Mouse (Mus musculus) G1E (cell line): ENCODE data around the gene Rnf41. TPM values are rescaled to one million over a fixed set of nuclear protein-coding genes. Genes with fewer than 3 reads are reported as not detected.
A peak's percentile ranks its signal among the peaks of the same experiment; 100 is the strongest.

ENCODE experiments used
- ATAC-seq: 2 replicates; pipeline ENCODE4 v1.8.0; 2016; ENCODE audit warnings: mild to moderate bottlenecking; ENCODE audit not compliant: insufficient number of reproducible peaks, poor library complexity, low FRiP score, severe bottlenecking; ENCODE audit errors: extremely low read depth
- DNase-seq: peaks from one replicate; pipeline ENCODE4 v3.0.0; 2012; ENCODE audit warnings: low spot score
- H3K27me3 ChIP-seq: 2 replicates; pipeline ENCODE4 v1.6.1; 2012; ENCODE audit warnings: mild to moderate bottlenecking, low read length, inconsistent platforms; ENCODE audit not compliant: insufficient read depth
- H3K36me3 ChIP-seq: replicated peaks from 2 replicates; pipeline ENCODE3; 2012; ENCODE audit warnings: mild to moderate bottlenecking, inconsistent platforms
- H3K4me1 ChIP-seq: 2 replicates; pipeline ENCODE4 v1.6.1; 2012; ENCODE audit warnings: low read depth, low read length, inconsistent platforms, mixed read lengths; ENCODE audit not compliant: insufficient read depth
- H3K4me3 ChIP-seq: 2 replicates; pipeline ENCODE4 v1.5.1; 2012; ENCODE audit warnings: low read depth, mild to moderate bottlenecking, inconsistent platforms, low read length, moderate library complexity, mixed read lengths
- H3K9me3 ChIP-seq: replicated peaks from 2 replicates; pipeline ENCODE4 v1.6.1; 2012; ENCODE audit warnings: inconsistent platforms
- CTCF ChIP-seq: IDR thresholded peaks from 2 replicates; pipeline ENCODE4 v1.5.1; 2012; ENCODE audit warnings: low read depth, low read length, inconsistent platforms, mixed read lengths
- GATA1 ChIP-seq: IDR thresholded peaks from 2 replicates; pipeline ENCODE4 v1.6.1; 2012; ENCODE audit warnings: borderline replicate concordance, low read length, inconsistent platforms, mixed read lengths
- GATA2 ChIP-seq: IDR thresholded peaks from 2 replicates; pipeline ENCODE4 v1.6.1; 2012; ENCODE audit warnings: low read depth, low read length, inconsistent platforms, borderline replicate concordance
- POLR2AphosphoS5 ChIP-seq: IDR thresholded peaks from 2 replicates; pipeline ENCODE4 v1.6.1; 2012; ENCODE audit warnings: low read depth, low read length, inconsistent platforms; ENCODE audit not compliant: insufficient replicate concordance
- TAL1 ChIP-seq: conservative IDR thresholded peaks from 2 replicates; pipeline ENCODE4 v1.6.1; 2012; ENCODE audit warnings: low read depth, low read length, inconsistent platforms, mixed read lengths
- polyA plus RNA-seq: library from polyadenylated mRNA; stranded (reverse); fragments of >175 nt; gene quantifications from 2 replicates; pipeline ENCODE4 v1.2.3, GENCODE M21; 2012
- total RNA-seq, 2 experiments: library from RNA; stranded (forward) in 1 of 2; stranded (reverse) in 1 of 2; fragments of 200-1000 nt in 1 of 2; fragments of >200 nt in 1 of 2; fragmentation: Nextera tagmentation in 1 of 2; gene quantifications; 2 replicates each; pipeline ENCODE4 v1.2.3; 2014 to 2017

The Rnf41 gene
- total and polyA plus RNA-seq, 3 experiments: 14.6 to 21.7 (median 16.6) TPM

GRCm38 (mm10) chr10:128380565-128380964 is 30.9 kb upstream of the Rnf41 start:
- DNase-seq (no peak), ATAC-seq (no peak)
- Histone ChIP-seq H3K4me3 (no peak overlapping the region), H3K4me1 (peaks cover 47% of the 10 kb centered on the region), H3K27me3 (no peaks in the 10 kb centered on the region), H3K9me3 (no peaks in the 10 kb centered on the region), H3K36me3 (peaks cover 75% of the 10 kb centered on the region)
- no peak for TF ChIP-seq POLR2AphosphoS5
- no peak for TF ChIP-seq CTCF
- no peak for TF ChIP-seq GATA1
- no peak for TF ChIP-seq GATA2
- TF ChIP-seq TAL1: no peak

- H3K36me3 ChIP-seq: peaks cover 94% of the 10 kb centered on the region
- no peaks in the 10 kb centered on the region for H3K9me3 ChIP-seq
- H3K4me1 ChIP-seq: peaks cover 41% of the 10 kb centered on the region
- no peak overlapping the region for H3K4me3 ChIP-seq
- TF ChIP-seq GATA1: no peak
- TF ChIP-seq GATA2: no peak
- no peak for TF ChIP-seq CTCF
- TF ChIP-seq TAL1: no peak
- no peak for TF ChIP-seq POLR2AphosphoS5
- ATAC-seq: no peak
- H3K27me3 ChIP-seq: no peaks in the 10 kb centered on the region
- no peak for DNase-seq
Measured at GRCm38 (mm10) chr10:128382482-128382881, 29.0 kb upstream of the Rnf41 start.

GRCm38 (mm10) chr10:128385902-128386301 is 25.6 kb upstream of the Rnf41 start:
- Histone ChIP-seq H3K27me3 (no peaks in the 10 kb centered on the region), H3K4me3 (no peak overlapping the region), H3K36me3 (peaks cover 98% of the 10 kb centered on the region), H3K9me3 (no peaks in the 10 kb centered on the region), H3K4me1 (peaks cover 34% of the 10 kb centered on the region)
- ATAC-seq (no peak), DNase-seq (no peak)
- TF ChIP-seq GATA2 (no peak), CTCF (no peak), GATA1 (no peak), TAL1 (no peak), POLR2AphosphoS5 (no peak)

GRCm38 (mm10) chr10:128388941-128389340 is 22.5 kb upstream of the Rnf41 start:
- 0 out of 2 replicates have a peak overlapping the region, but pooled peaks have one; percentile 10 for H3K4me3 ChIP-seq
- DNase-seq (no peak), ATAC-seq (no peak)
- H3K36me3 ChIP-seq: peaks cover 100% of the 10 kb centered on the region
- H3K4me1 ChIP-seq: peaks cover 35% of the 10 kb centered on the region
- TF ChIP-seq GATA1 (no peak), POLR2AphosphoS5 (no peak), TAL1 (no peak), CTCF (no peak), GATA2 (no peak)
- H3K27me3 ChIP-seq: no peaks in the 10 kb centered on the region
- H3K9me3 ChIP-seq: no peaks in the 10 kb centered on the region

- no peaks in the 10 kb centered on the region for H3K27me3 ChIP-seq
- TF ChIP-seq CTCF: no peak
- TF ChIP-seq GATA2: no peak
- TF ChIP-seq POLR2AphosphoS5: no peak
- no peak for TF ChIP-seq TAL1
- TF ChIP-seq GATA1: no peak
- H3K4me1 ChIP-seq: peaks cover 36% of the 10 kb centered on the region
- H3K36me3 ChIP-seq: peaks cover 100% of the 10 kb centered on the region
- DNase-seq (no peak), ATAC-seq (no peak)
- H3K9me3 ChIP-seq: no peaks in the 10 kb centered on the region
- H3K4me3 ChIP-seq: no peak overlapping the region
Measured at GRCm38 (mm10) chr10:128389570-128389969, 21.9 kb upstream of the Rnf41 start.

- no peak for ATAC-seq
Measured at GRCm38 (mm10) chr10:128390366-128390765, 21.1 kb upstream of the Rnf41 start.

More at GRCm38 (mm10) chr10:128390366-128390765, 21.1 kb upstream of the Rnf41 start:
- H3K27me3 ChIP-seq: no peaks in the 10 kb centered on the region
- no peaks in the 10 kb centered on the region for H3K9me3 ChIP-seq
- H3K36me3 ChIP-seq: peaks cover 100% of the 10 kb centered on the region
- DNase-seq: no peak
- peaks cover 40% of the 10 kb centered on the region for H3K4me1 ChIP-seq
- H3K4me3 ChIP-seq: no peak overlapping the region
- TF ChIP-seq GATA1 (no peak), GATA2 (no peak), CTCF (no peak), TAL1 (no peak), POLR2AphosphoS5 (no peak)
